Mouse (Mus musculus): Measurements from ENCODE around the gene Akp3.

Gene Akp3

GRCm38 (mm10) chr1:87124673-87125072 is at the start of gene Akp3:
TSS of gene Akp3 (plus strand) at chr1:87124973.
- DNase-seq (ENCODE audit: low spot score in 2 of 2): no peak

GRCm38 (mm10) chr1:87086196-87086595 is 38.6 kb upstream of the Akp3 start:
- DNase-seq (ENCODE audit: low spot score in 2 of 2): peak in 1 of 2 experiments; percentile 52

DNA sequence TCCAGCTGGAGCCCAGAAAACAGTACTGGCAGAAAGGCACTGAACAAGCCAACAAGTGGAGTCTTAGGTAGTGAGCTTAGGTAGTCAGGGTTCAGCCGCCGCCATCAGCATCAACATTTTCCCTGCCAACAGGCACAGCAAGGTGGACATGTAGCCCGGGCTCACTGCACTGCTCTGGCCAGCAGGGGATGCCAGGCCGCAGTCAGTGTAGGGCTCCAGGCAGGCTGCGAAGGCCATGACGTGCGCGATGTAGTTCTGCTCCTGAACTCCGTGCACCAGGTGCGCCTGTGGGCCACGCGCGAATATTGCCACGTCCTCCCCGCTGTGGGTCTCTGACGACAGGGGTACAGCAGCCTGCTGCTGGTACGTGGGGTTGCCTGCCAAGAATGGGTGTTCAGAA is 37.8 kb upstream of the Akp3 start:
- DNase-seq (ENCODE audit: low spot score in 2 of 2): peak in 1 of 2 experiments; percentile 58

DNA sequence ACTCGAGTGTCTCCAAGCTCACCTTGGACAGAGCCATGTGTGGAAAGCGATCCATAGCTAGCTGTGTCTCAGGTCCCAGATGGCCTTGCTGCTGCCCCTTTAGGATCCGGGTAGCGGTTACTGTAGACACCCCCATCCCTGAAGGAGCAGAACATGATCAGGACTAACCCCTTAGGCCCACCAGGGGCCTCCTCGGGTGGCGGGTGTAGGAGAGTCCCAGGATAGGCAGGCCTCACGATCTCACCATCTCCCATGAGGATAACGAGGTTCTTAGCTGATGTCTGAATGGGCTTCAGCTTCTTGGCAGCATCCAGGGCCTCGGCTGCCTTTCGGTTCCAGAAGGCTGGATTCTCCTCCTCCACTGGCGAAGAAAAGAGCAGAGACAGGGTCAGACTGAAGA is 35.5 kb upstream of the Akp3 start:
- DNase-seq (ENCODE audit: low spot score in 2 of 2): peak in 1 of 2 experiments; percentile 54

DNA sequence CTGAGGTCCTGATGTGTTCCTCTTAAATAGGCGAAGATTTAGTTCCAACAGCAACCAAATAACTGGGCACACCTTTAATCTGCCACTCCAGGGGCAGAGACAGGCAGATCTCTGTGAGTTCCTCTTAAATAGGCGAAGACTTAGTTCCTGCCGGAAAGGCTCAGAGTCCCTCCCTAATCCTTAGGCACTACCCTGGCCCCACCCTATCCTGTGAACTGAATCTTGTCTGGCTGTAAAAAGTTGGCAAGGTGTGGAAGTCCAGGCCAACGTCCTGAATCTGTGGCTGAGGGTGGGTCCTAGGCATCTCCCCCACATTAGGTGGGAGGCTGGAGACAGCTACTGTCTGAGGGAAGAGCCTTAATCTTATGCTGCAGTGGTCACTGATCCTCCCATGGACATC is 34.9 kb upstream of the Akp3 start, which contains the start of gene Alppl2:
Gene Alppl2, minus strand, starts transcription at position 101 of the 400 bp plus-strand sequence.
- no peak for DNase-seq (ENCODE audit: low spot score in 2 of 2)

GRCm38 (mm10) chr1:87095642-87096041 is 29.1 kb upstream of the Akp3 start:
- peak in 1 of 2 experiments; percentile 56 for DNase-seq (ENCODE audit: low spot score in 2 of 2)

DNA sequence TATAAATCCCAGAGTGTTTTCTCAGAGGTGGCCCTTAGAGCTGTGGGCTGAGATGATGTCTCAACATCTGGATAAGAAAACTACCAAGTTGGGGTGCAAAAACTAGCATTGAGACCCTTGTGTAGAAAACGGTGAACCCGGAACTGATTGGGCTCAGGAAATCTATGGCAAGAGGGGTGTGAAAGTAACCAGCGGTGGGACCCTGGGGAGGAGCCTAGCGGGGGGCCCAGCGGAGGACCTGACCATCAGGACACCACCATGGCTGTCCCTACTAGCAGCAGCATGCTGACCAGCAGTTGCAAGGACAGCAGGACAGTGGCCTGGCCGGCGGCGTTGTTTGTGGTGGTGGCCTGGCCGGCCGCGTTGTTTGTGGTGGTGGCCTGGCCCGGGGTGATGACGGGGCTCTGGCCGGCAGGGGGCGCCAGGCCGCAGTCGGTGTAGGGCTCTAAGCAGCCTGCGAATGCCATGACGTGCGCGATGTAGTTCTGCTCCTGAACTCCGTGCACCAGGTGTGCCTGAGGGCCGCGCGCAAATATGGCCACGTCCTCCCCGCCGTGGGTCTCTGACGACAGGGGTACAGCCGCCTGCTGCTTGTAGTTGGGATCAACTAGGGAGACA is 26.3 kb upstream of the Akp3 start:
- peak; percentile 33 to 71 for DNase-seq (ENCODE audit: low spot score in 2 of 2)

- peak in 1 of 2 experiments; percentile 54 for DNase-seq (ENCODE audit: low spot score in 2 of 2)
Measured at GRCm38 (mm10) chr1:87101411-87101810, 23.4 kb upstream of the Akp3 start, which contains the start of gene Alpi. TSS of gene Alpi (minus strand) at chr1:87101606.

DNA sequence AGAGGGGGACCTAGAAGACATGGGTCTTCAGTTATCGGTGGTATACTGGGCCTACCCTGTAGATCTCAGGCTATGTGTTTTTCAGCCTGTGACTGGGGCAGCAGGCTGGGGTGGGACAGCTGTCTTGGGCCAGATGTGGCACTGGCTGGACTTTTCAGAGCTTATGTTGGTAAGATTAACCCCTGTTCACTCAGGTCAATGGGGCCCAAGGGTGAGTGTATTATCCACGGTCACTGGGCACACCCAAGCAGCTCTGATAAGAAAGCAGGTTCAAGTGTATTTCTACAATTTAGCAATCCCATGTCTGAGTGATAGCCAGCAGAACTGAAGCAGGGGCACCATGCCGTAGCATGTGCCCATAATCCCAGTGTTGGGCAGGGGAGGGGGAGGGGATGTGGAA is 22.7 kb upstream of the Akp3 start:
- peak in 1 of 2 experiments; percentile 39 for DNase-seq (ENCODE audit: low spot score in 2 of 2)

- DNase-seq (ENCODE audit: low spot score in 2 of 2): peak in 1 of 2 experiments; percentile 32
Measured at GRCm38 (mm10) chr1:87103936-87104335, 20.8 kb upstream of the Akp3 start.

DNA sequence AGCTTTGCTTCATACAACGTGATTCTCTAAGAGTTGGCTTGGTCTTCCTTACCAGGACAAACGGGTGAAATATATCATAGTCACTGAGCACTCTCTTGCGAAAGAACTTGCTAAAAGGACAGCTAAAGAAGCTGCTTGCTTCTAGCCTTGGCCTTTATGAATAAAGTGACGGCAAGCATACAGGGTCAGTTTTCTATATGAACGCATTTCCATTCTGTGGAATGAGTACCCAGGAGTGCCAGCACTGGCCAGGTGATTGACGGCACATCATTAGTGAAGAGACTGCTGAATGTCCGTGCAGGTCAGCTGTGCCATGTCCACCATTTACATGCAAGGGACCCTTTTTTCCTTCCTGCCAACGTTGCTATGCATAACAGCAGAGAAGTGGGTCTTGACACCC is 18.2 kb upstream of the Akp3 start:
- DNase-seq (ENCODE audit: low spot score in 2 of 2): peak in 1 of 2 experiments; percentile 54

- peak in 1 of 2 experiments; percentile 51 for DNase-seq (ENCODE audit: low spot score in 2 of 2)
Measured at GRCm38 (mm10) chr1:87108564-87108963, 16.2 kb upstream of the Akp3 start.

DNA sequence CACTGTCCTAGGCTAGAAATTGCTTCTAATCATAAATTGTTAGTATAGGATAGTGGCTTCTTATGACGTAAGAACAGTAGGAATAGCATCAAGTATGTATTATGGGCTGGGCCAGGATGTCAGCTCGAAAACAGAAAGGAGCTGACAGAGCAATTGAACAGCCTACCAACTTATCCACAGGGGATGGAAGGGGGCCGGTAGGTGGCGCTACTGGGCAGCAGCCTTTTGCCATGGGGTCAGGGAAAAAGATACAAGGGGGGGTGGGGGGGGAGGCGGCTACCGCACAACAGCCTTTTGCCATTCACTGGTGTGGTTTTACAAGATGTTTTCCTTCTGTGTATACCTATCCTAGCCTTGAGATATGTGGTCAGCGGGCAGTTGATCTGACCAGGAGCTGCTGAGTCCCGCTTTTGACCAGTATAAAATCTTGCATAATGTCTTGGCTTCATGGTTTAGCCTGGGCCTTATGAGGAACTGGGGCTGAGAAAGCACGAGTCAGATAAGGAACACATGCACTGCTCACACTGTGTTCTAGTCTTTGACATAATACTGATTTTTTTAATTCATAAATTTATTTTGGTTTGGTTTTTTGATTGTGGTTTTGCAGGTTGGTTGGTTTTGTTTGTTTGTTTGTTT is 12.9 kb upstream of the Akp3 start:
- no peak for DNase-seq (ENCODE audit: low spot score in 2 of 2)

GRCm38 (mm10) chr1:87114784-87115183 is 10.0 kb upstream of the Akp3 start:
- no peak for DNase-seq (ENCODE audit: low spot score in 2 of 2)

DNA sequence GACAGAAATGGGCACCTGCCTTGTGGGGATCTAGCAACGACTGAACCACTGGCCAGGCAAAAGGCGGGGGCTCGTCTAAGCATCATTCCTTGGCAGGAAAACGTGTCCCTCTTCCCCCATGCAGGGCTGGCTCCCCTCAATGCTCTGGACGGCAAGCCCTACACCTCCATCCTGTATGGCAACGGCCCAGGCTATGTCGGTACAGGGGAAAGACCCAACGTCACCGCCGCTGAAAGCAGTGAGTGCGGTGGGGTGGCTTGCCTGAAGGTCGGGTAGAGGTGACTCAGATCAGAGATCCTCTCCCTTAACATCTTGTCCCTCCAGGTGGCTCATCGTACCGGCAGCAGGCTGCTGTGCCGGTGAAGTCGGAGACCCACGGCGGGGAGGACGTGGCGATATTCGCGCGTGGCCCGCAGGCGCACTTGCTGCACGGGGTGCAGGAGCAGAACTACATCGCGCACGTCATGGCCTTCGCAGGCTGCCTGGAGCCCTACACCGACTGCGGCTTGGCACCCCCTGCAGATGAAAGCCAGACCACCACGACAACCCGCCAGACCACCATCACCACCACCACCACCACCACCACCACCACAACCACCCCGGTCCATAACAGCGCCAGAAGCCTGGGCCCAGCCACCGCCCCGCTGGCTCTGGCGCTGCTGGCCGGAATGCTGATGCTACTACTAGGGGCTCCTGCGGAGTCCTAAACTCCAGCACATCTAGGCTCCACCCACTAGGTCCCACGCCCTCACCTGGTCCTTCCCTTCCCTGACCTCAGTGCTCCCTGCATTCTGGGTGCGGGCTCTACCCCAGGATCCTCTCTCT is 2.6 kb downstream of the Akp3 start:
- DNase-seq (ENCODE audit: low spot score in 2 of 2): no peak

- no peak for DNase-seq (ENCODE audit: low spot score in 2 of 2)
Measured at GRCm38 (mm10) chr1:87131803-87132202, 7.0 kb downstream of the Akp3 start.

GRCm38 (mm10) chr1:87141550-87141949 is 16.8 kb downstream of the Akp3 start:
- DNase-seq (ENCODE audit: low spot score in 2 of 2): no peak

GRCm38 (mm10) chr1:87142456-87142855 is 17.7 kb downstream of the Akp3 start:
- DNase-seq (ENCODE audit: low spot score in 2 of 2): no peak

- DNase-seq (ENCODE audit: low spot score in 2 of 2): no peak
Measured at GRCm38 (mm10) chr1:87143141-87143540, 18.4 kb downstream of the Akp3 start.

GRCm38 (mm10) chr1:87149422-87149821 is 24.6 kb downstream of the Akp3 start:
- no peak for DNase-seq (ENCODE audit: low spot score in 2 of 2)

DNA sequence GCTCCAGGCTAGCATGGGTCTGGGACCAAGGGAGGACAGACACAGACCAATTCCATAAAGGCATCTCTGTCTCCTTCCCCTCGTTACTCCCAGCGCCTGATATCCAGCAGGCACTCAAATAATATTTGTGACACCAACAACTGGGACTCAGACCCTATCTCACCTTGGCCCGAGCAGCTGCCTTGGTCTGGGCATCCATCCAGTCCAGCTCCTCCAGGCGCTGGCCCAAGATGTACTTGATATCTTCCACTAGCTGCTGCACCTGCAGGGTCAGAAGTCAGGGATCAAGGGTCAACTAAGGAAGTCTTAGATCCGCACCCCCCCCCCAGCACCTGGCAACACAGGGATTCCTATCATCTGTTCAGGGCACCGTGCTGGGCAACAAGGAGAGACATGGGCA is 26.5 kb downstream of the Akp3 start:
- no peak for DNase-seq (ENCODE audit: low spot score in 2 of 2)

DNA sequence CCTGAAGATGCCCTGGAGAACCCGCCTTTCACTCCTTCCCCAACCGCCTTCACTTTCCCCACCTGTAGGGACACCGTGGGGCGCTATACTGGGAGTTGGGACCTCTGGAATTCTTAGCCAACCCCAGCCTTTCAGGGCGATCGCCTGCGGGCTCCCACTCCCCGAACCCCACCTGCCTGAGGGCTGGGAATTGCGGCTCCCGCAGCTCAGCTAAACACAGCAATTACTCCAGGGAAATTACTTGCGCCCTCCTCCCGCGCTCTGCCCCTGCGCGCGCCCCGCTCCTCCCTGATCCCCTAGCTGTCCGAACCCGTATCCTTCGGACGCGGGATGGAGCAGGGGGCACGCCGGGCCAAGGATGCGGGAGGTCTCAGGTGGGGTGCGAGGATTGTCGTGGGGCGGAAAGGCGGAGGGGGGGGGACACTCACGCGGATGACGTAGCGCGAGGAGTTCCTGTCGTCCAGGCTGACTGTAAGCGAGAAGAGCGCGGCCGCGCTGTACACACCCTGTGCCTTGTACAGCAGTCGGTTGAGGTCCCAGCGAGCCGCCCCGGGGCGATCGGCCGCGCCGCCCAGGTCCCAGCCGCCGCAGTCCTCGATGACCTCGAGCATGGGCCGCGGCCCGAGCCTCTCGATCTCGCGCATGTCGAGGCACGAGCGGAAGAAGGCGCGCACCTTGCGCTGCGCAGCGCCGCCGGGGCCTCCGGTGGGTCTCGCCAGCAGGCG is 29.2 kb downstream of the Akp3 start:
- no peak for DNase-seq (ENCODE audit: low spot score in 2 of 2)
